Mouse (Mus musculus): ENCODE data around the gene Scaf4.
"Not testable (repeated sequence)": the region's sequence is repeated elsewhere in the genome, so short reads cannot be mapped to it uniquely, and the experiment has no call there.

GRCm38 (mm10) chr16:90251256-90251655 lies 33.0 kb downstream of the Scaf4 start:
- TF ChIP-seq MYOG (IDR thresholded peaks at IDR 0.05; ENCODE audit: control insufficient read depth, extremely low read depth, insufficient read length); CTCF (IDR thresholded peaks at IDR 0.05; ENCODE audit: control insufficient read depth, insufficient read depth, insufficient read length); USF1 (IDR thresholded peaks at IDR 0.05; ENCODE audit: low read depth); FOSL1 (IDR thresholded peaks at IDR 0.05; ENCODE audit: insufficient read depth, low read length, poor library complexity, severe bottlenecking); MAX (IDR thresholded peaks at IDR 0.05); CEBPB (IDR thresholded peaks at IDR 0.05; ENCODE audit: low read depth); MYOD1 (IDR thresholded peaks at IDR 0.05; ENCODE audit: control insufficient read depth, insufficient read length, low read depth): not testable (repeated sequence)
